Mouse (Mus musculus): ENCODE data around the gene Ikzf3. TPM values are rescaled to one million over a fixed set of nuclear protein-coding genes. Genes with fewer than 3 reads are reported as not detected.

The Ikzf3 gene
- total RNA-seq, 1 experiment from 2014 or later: 0.30 TPM

DNA sequence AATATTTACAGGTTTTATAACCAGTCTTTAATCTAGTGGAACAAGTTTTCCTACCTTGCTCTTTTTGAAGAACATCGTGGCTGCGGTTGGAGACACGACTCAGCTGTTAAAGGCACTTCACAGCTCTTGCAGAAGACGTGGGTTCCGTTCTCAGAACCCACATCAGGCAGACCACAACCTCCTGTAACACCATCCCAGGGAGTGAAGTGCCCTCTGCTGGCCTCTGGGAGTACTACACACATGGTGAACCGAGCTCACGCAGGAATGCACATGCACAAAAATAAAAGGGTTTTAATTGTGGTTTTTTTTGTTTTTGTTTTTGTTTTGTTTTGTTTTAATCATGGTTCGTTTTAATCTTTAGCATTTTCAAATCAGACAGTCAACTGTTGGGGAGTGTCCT lies 22.5 kb upstream of the Ikzf3 start:
- no peak for DNase-seq

GRCm38 (mm10) chr11:98563921-98564414 lies 18.1 kb upstream of the Ikzf3 start:
- DNase-seq: no peak

DNA sequence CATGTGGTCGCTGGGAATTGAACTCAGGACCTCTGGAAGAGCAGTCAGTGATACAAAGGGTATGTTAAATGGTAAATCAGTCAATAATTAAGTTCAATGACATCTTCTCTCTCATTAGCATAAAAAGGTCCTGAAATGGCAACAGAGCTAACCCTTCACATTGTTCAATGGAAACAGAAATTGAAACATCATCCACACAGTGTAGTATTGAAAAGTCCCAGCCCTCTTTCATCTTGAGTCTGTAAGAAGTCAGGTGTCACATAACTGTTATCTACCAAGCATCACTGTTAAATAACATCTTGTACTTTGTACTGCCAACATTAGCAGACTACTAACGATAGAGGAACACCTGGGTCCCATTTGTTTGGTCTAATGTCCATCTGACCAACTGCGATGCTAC lies 17.2 kb upstream of the Ikzf3 start:
- DNase-seq: no peak

- DNase-seq: no peak
Measured at GRCm38 (mm10) chr11:98560942-98561341, 15.1 kb upstream of the Ikzf3 start.

DNA sequence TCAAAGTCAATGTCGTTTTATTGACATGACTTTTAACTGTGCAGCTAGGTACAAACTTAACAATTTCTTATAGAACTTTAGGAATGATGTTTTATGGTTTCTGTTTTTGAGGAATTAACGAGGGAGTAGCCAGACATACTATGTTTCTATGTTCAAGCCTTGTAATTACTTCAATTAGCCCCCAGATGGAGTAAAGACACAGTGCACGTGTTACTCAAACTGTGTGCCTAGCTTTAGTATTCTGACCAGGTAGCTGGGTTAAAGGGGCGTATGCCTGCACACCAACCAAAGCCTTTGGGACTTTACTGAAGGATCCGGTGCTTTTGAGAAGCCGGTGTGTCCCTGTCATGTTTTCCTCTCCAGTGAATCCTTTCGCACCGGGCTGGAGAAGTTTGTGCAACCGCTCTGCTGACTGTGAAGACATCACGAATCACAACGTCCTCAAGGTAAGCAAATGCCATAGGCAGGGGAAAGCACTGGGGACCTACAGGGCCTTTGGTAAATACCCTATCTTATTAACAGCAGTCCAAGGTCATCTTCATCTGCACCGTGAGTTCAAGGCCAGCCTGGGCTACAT lies 9.4 kb upstream of the Ikzf3 start:
- no peak for DNase-seq

- no peak for DNase-seq
Measured at GRCm38 (mm10) chr11:98553966-98554365, 8.1 kb upstream of the Ikzf3 start.

- peak; percentile 91 for DNase-seq
Measured at GRCm38 (mm10) chr11:98550975-98551828, 5.4 kb upstream of the Ikzf3 start, which contains the start of gene Zpbp2. Gene Zpbp2, plus strand, starts transcription at chr11:98551097.

GRCm38 (mm10) chr11:98550311-98550974 lies 4.6 kb upstream of the Ikzf3 start:
- DNase-seq: no peak

DNA sequence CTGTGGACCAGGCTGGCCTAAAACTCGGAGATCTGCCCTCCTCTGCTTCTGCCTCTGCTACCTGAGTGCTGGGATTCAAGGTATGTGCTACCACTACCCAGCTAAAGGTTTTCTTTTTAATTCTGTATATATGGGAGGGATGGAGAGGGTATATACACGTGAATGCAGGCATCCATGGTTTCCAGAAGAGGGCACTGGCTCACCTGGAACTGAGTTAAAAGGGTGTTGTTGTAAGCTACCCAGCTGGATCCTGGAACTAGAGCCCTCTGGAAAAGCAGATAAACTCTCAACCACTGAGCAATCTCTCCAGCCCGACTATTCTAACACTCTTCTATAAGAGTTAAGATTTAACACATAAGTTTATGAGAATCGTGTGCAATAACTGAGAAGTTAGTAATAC lies 3.5 kb upstream of the Ikzf3 start:
- no peak for DNase-seq

DNA sequence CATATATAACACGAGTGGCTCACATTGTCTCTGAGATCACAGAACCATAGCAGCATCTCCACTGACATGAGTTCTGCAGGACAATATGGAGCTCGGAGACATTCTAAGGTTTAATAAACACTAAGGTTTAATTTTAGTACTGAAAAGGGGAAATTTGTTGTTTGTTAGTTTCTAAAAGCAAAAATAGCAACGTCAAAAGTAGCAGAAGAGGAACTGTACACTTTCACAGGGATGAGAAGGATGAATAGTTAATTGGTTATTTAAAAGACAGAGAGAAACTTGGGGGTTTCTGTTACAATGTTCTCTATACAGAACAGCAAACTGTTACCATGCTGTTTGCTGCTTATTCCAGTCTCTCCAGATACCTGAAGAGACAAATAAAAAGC lies 1.5 kb upstream of the Ikzf3 start:
- no peak for DNase-seq

DNA sequence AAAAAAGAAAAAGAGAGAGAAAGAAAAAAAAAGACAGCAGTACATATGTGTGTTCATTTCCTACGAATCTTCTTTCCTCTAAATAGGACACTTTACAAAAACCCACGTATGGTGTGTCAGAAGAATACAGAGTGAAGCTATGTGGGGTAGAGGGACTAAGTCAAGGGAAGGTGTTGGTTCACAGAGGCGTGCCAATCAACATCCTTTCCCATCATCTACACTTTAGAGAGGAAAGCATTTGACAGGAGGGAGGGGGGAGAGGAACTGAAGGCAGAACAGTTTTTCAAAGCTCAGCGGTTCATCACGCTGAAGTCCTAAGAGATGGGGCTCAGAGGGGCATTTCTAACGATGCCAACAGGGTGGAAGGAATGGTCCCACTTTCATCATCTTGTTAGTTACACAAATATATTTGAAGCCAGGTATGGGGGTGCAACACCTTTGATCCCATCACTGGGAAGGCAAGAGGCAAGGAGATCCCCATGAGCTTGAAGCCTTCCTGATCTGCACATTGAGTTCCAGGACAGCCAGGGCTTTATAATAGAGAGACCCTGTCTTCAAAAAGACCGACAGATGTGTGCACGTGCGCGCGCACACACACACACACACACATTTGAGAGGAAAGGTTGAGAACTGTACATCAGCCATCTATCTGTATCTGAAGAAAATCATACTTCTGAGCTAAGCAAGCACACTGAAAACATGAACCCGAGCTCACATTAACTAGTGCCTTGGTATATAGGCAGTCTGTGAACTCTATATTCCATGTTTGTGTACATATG lies 887 bp upstream of the Ikzf3 start:
- no peak for DNase-seq

- no peak for DNase-seq
Measured at GRCm38 (mm10) chr11:98544890-98545677, 747 bp downstream of the Ikzf3 start.

DNA sequence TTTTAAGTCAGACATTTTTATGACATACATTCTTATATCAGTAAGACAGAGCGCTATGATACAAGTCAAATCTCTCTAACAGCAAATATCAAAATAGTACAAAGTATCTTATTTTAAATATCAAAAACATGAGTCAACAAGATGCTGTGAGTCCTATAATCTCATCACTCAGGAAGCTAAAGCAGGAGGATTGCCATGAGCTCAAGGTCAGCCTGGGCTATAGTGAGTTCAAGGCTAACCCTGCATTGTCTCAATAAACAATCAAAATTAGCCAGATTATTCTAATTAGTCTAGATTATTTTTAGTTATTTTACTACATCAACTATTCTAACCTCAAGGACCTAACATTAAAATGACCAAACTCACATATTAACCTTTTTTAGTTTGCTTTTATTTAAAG lies 2.4 kb downstream of the Ikzf3 start:
- DNase-seq: no peak

- no peak for DNase-seq
Measured at GRCm38 (mm10) chr11:98542553-98542952, 3.3 kb downstream of the Ikzf3 start.

- no peak for DNase-seq
Measured at GRCm38 (mm10) chr11:98540319-98540718, 5.5 kb downstream of the Ikzf3 start.

- DNase-seq: no peak
Measured at GRCm38 (mm10) chr11:98537480-98538034, 8.3 kb downstream of the Ikzf3 start.

- DNase-seq: no peak
Measured at GRCm38 (mm10) chr11:98526824-98527461, 18.9 kb downstream of the Ikzf3 start.

DNA sequence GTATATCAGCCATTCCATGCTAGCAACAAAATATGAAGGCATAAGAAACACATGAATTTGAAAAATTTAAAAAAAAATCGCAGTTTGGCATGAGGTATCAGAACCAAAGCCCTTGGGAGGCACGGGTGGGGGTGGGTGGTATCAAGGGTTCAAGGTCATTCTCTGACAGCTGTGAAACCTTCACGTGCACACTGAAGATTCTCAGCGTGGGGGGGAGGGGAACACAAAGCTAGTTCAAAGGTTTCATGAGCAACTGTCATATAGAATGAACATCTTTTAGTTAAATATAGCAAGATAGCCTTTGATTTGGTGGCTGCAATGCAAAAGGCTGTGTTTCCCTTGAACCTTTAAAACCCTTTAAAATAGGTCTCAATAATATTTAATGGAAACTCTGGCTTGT lies 20.7 kb downstream of the Ikzf3 start:
- no peak for DNase-seq

- no peak for DNase-seq
Measured at GRCm38 (mm10) chr11:98520468-98520867, 25.4 kb downstream of the Ikzf3 start.

GRCm38 (mm10) chr11:98513356-98513936 lies 32.4 kb downstream of the Ikzf3 start:
- DNase-seq: no peak
